Mouse (Mus musculus) ES-Bruce4 (cell line): Measurements from ENCODE around the gene Mrpl27. TPM values are rescaled to one million over a fixed set of nuclear protein-coding genes. Genes with fewer than 3 reads are reported as not detected.

ENCODE experiments used
- H3K27ac ChIP-seq: 2 replicates; pipeline ENCODE4 v1.5.1; 2012; ENCODE audit warnings: low read length, inconsistent platforms; ENCODE audit not compliant: insufficient read depth
- H3K27me3 ChIP-seq: 2 replicates; pipeline ENCODE4 v1.6.1; 2012; ENCODE audit warnings: mild to moderate bottlenecking, low read length, inconsistent platforms; ENCODE audit not compliant: control insufficient read depth, poor library complexity, insufficient read depth, severe bottlenecking
- H3K36me3 ChIP-seq: 2 replicates; pipeline ENCODE4 v1.6.1; 2012; ENCODE audit warnings: inconsistent platforms, mild to moderate bottlenecking, low read length, moderate library complexity; ENCODE audit not compliant: control insufficient read depth, poor library complexity, insufficient read depth, severe bottlenecking
- H3K4me1 ChIP-seq: one replicate; pipeline ENCODE4 v1.8.1; 2011; ENCODE audit warnings: low read length; ENCODE audit not compliant: control insufficient read depth, insufficient read depth
- H3K4me3 ChIP-seq: 2 replicates; pipeline ENCODE4 v1.5.1; 2011; ENCODE audit warnings: low read depth, mild to moderate bottlenecking, low read length
- H3K9ac ChIP-seq: 2 replicates; pipeline ENCODE4 v1.6.1; 2012; ENCODE audit warnings: low read depth, mild to moderate bottlenecking, inconsistent platforms; ENCODE audit not compliant: poor library complexity, severe bottlenecking
- H3K9me3 ChIP-seq: replicated peaks from 2 replicates; pipeline ENCODE4 v1.6.1; 2012; ENCODE audit warnings: mild to moderate bottlenecking, low read length, inconsistent platforms; ENCODE audit not compliant: control insufficient read depth, poor library complexity, insufficient read depth, severe bottlenecking
- CTCF ChIP-seq: IDR thresholded peaks from one replicate; pipeline ENCODE4 v1.8.1; 2011; ENCODE audit warnings: low read depth, low read length
- EP300 ChIP-seq: IDR thresholded peaks from 2 replicates; pipeline ENCODE4 v1.6.1; 2011; ENCODE audit warnings: low read depth, low read length; ENCODE audit not compliant: insufficient read depth
- POLR2A ChIP-seq: IDR thresholded peaks from one replicate; pipeline ENCODE4 v1.8.1; 2011; ENCODE audit warnings: low read length; ENCODE audit not compliant: insufficient read depth
- polyA plus RNA-seq: library from polyadenylated mRNA; stranded (reverse); fragments of >200 nt; gene quantifications from 2 replicates; pipeline ENCODE4 v1.2.4, GENCODE M21; 2011; ENCODE audit warnings: low read depth; ENCODE audit not compliant: missing spikeins, insufficient read depth, insufficient read length

Mrpl27 gene
- polyA plus RNA-seq, 1 experiment = 48.1 TPM

DNA sequence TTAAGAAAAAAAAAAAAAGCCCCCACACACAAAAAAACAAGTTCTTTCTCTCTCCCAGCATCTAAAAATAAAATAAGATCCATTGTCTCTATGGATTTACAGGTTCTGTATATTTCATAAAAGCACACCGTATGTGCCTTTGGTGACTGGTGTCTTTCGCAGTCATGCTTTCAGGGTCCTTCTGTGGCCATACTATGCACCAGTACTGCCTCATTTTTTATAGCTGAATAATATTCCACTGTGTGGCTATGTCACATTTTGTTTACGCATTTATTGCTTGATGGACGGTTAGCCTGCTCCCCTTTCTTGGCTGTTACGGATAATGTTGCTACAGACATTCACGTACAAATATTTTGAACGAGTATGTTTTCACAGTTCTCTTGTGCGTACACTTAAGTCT lies 594 bp upstream of the Mrpl27 start:
- Histone ChIP-seq H3K4me3 (peak overlapping the region; percentile 100), H3K9me3 (no peaks in the 10 kb centered on the region), H3K9ac (peak overlapping the region; percentile 87), H3K27ac (0 out of 2 replicates have a peak overlapping the region, but pooled peaks have one; percentile 91), H3K36me3 (peaks cover 10% of the 10 kb centered on the region; the same call in 1 of the 2 replicates), H3K4me1 (no peaks in the 10 kb centered on the region), H3K27me3 (no peaks in the 10 kb centered on the region)
- TF ChIP-seq POLR2A (no peak), CTCF (no peak), EP300 (no peak)

DNA sequence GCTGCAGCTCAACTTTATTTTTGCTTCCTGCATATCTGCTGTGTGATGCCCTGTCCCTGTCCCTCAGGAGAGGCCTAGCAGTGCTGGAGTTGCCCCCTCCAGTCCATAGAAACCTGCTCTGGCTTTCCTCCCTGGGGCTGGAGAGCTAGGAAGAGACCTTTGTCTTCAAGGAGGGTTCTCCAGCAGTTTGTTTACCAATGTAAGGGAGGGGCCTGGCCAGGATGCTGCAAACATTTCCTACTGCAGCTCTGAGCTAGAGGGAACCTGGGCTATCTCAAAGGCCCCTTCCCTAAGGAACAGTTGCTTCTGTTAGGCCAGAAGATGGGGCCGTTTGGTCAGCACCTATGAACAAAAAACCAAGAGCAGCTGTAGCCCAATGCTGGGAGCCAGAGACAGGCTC lies 7.8 kb downstream of the Mrpl27 start:
- TF ChIP-seq CTCF = no peak
- no peak for TF ChIP-seq EP300
- no peak for TF ChIP-seq POLR2A
- Histone ChIP-seq H3K9ac (no peak overlapping the region), H3K4me3 (no peak overlapping the region), H3K4me1 (no peaks in the 10 kb centered on the region), H3K27ac (no peak overlapping the region), H3K9me3 (no peaks in the 10 kb centered on the region), H3K27me3 (no peaks in the 10 kb centered on the region), H3K36me3 (peaks cover 9% of the 10 kb centered on the region)

DNA sequence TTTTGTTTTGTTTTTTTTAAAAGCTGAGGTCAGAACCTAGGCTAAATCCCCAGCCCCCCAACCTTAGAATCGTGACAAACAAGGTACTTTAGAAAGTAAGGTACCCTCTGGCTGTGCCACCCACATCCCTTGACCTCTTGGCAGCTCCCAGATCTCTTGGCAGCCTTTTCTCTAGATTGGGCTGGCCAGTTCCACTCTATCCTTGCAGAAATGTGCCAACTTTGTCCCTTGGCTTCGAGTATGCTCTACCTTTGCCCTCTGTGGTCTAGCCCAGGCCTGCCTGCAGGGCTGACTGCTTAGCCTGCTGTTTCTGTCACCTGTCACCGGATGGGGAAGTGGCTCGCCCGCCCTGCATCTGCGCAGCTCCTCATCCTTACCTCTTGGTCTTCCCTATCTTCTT lies 11.7 kb downstream of the Mrpl27 start:
- TF ChIP-seq CTCF = no peak
- no peak for TF ChIP-seq EP300
- TF ChIP-seq POLR2A = no peak
- H3K9me3 ChIP-seq = no peaks in the 10 kb centered on the region
- H3K36me3 ChIP-seq = peaks cover 28% of the 10 kb centered on the region
- H3K27me3 ChIP-seq = no peaks in the 10 kb centered on the region
- H3K4me3 ChIP-seq = no peak overlapping the region
- H3K9ac ChIP-seq = no peak overlapping the region
- no peaks in the 10 kb centered on the region for H3K4me1 ChIP-seq
- no peak overlapping the region for H3K27ac ChIP-seq

DNA sequence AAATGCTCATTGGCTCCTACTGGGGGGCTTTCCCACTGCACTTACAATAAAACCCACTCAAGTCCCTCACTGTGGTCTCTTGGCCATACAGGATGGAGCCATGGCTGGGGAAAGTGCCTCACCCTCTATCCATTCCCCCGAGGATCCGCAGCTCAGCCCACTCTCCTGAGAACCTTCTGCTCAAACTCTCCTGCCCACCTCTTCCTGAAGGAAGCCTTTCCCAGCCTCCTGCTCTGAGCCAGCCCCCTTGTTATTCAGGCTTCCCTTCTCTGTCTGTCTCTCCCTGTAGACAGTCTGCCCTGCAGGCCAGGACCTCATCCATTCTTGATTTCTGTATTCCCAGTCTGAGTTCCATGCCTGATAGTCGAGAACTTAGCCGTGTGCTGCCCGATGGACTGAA lies 21.4 kb downstream of the Mrpl27 start:
- no peaks in the 10 kb centered on the region for H3K9me3 ChIP-seq
- H3K27ac ChIP-seq = no peak overlapping the region
- no peaks in the 10 kb centered on the region for H3K36me3 ChIP-seq
- no peak overlapping the region for H3K4me3 ChIP-seq
- no peak overlapping the region for H3K9ac ChIP-seq
- TF ChIP-seq EP300 (no peak), POLR2A (no peak), CTCF (no peak)
- H3K4me1 ChIP-seq = peaks cover 6% of the 10 kb centered on the region
- no peaks in the 10 kb centered on the region for H3K27me3 ChIP-seq

DNA sequence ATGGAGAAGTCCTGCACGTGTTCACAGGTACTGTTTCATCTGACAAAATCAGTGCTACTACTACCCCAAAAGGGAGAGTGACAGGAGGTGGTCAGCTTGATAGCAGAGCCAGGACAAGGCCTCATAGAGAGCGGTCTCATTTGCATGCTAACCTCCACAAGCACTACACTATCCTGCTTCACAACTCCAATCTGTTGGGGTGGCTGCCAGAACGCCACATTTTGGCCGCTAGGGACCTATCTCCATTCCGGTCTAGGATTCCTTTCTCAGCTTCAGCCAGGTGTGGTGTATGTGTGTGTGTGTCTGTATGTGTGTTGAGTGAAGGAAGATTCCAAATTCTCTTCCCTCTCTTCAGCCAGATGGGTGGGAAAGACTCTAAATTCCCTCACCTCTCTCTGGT lies 21.9 kb downstream of the Mrpl27 start:
- Histone ChIP-seq H3K9ac (no peak overlapping the region), H3K4me3 (no peak overlapping the region), H3K4me1 (peaks cover 6% of the 10 kb centered on the region), H3K9me3 (no peaks in the 10 kb centered on the region), H3K27ac (no peak overlapping the region), H3K36me3 (no peaks in the 10 kb centered on the region), H3K27me3 (no peaks in the 10 kb centered on the region)
- TF ChIP-seq EP300 (no peak), POLR2A (no peak), CTCF (no peak)

DNA sequence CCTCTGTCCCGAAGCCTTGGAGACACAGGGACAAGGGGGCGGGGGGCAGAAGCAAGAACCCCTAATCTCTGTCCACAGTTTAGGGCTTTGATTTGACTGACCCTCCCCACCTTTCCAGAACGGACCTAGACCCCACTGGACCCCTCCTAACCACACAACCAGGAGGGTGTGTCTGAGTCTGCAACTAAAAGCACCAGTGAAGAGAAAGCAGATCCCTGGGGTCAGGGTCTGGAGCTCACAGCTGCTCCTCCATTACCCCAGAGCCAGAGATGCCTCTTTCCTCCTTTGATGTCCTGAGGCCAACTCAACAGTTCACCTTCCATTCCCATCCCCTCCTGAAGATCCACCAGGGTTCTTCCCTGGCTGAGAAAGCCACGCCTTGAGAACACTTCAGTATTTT lies 22.7 kb downstream of the Mrpl27 start:
- peaks cover 6% of the 10 kb centered on the region for H3K4me1 ChIP-seq
- TF ChIP-seq POLR2A (no peak), CTCF (no peak), EP300 (no peak)

More for the DNA sequence above, 22.7 kb downstream of the Mrpl27 start:
- H3K36me3 ChIP-seq = no peaks in the 10 kb centered on the region
- H3K27me3 ChIP-seq = no peaks in the 10 kb centered on the region
- peak overlapping the region; percentile 80 for H3K9ac ChIP-seq
- H3K27ac ChIP-seq = no peak overlapping the region
- H3K4me3 ChIP-seq = peak overlapping the region; percentile 81
- no peaks in the 10 kb centered on the region for H3K9me3 ChIP-seq
